Mouse (Mus musculus) liver, embryonic 18 days (tissue): ENCODE data around the gene Nav1. TPM values are rescaled to one million over a fixed set of nuclear protein-coding genes. Genes with fewer than 3 reads are reported as not detected.

ENCODE experiments used
- polyA plus RNA-seq: library from polyadenylated mRNA; depleted of rRNA; stranded (reverse); fragments of >200 nt; gene quantifications from 2 replicates; pipeline ENCODE4 v1.2.3, GENCODE M21; 2012; rRNA removed

The Nav1 gene
- polyA plus RNA-seq: 1.1 and 1.6 TPM in 2 replicates

GRCm38 (mm10) chr1:135607019-135607418, at the start of gene Nav1:
Nav1 (minus strand) TSS chr1:135607295.

GRCm38 (mm10) chr1:135429901-135430668, 177.0 kb downstream of the Nav1 start, which contains the start of gene Ipo9:
Ipo9 (minus strand) TSS chr1:135430499.

Other genes with a start within 250 kb of the Nav1 start
- 0.53 and 0.78 TPM in 2 replicates for gene Shisa4, start 232.1 kb downstream of the Nav1 start, polyA plus RNA-seq
- gene Ipo9, start 176.8 kb downstream of the Nav1 start, polyA plus RNA-seq: 16.4 and 16.6 TPM in 2 replicates
- gene Csrp1, start 112.8 kb upstream of the Nav1 start, polyA plus RNA-seq: 36.6 and 38.3 TPM in 2 replicates
- gene Phlda3, start 158.8 kb upstream of the Nav1 start, polyA plus RNA-seq: 4.0 and 4.2 TPM in 2 replicates
- 0.80 and 1.1 TPM in 2 replicates for gene Tnni1, start 172.1 kb upstream of the Nav1 start, polyA plus RNA-seq
- 0.55 and 0.59 TPM in 2 replicates for gene Lad1, start 211.3 kb upstream of the Nav1 start, polyA plus RNA-seq
- gene Tnnt2, start 229.1 kb upstream of the Nav1 start, polyA plus RNA-seq: 2.9 and 3.1 TPM in 2 replicates